Mouse (Mus musculus) lung, postnatal 0 days (tissue): ENCODE results near the gene Mbnl2.

Source experiments
- CTCF ChIP-seq: IDR thresholded peaks from 2 replicates; pipeline ENCODE4 v1.5.1; 2016; ENCODE audit warnings: antibody characterized with exemption, mild to moderate bottlenecking
- EP300 ChIP-seq: IDR thresholded peaks from 2 replicates; pipeline ENCODE4 v1.6.1; 2016; ENCODE audit warnings: antibody characterized with exemption, mild to moderate bottlenecking, control low read depth

GRCm38 (mm10) chr14:120298439-120298838 is 23.0 kb downstream of the Mbnl2 start:
- TF ChIP-seq CTCF (no peak), EP300 (no peak)
